Mouse (Mus musculus) regulatory T cell (primary cell): Measurements from ENCODE around the gene Nrxn3.

Source experiments
- in situ Hi-C: fragments of 300-600 bp; cut with MboI, MseI; formaldehyde crosslinking; loops from one replicate; pipeline ENCODE4 v1.15.1; 2025; ENCODE audit warnings: high pct_unique_total_duplicates

The Nrxn3 gene

DNA sequence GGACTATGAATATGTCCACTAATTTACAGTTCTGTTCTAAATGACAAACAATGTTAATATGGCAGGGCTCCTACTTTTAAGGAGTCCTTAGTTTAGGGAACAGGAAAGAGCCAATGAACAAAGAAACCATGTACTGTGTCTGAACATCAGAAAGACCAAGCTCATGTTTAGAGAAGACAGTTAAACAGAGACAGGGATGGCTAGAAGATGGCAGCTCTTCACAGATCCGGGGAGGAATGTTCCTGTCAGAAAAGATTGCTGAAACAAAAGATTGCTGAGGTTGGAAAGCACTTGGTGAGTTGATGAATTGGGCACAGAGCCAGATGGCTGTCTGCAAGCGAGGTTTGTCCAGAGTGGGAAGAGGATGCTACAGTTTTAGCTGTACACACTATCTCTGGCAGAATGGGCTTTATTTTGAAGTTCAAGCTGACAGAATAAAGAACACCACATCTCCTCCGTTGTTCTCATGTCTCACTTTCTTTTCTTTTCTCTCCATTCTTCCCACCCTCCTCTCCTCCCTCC, 978.3 kb downstream of the Nrxn3 start:
- in situ Hi-C loops: no loop called here

DNA sequence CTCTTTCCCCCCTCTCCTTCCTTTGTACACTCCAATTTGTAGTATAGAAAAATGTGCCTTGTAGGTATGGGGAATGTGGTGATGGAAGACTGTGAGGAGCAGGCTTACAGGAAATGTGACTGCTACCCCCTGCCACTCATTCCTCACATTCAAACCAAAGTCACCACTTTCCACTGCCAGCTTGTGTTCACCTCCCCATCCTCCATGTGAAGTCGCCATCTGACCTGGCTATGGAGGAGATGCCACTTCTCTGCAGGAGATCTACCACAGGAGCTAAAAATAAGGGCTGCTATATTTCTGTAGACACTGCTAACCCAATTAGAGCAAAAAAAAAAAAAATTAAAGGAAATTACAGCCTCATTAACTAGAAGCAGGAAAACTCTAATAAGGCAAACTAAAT, 980.3 kb downstream of the Nrxn3 start:
- in situ Hi-C loops: no loop called here

DNA sequence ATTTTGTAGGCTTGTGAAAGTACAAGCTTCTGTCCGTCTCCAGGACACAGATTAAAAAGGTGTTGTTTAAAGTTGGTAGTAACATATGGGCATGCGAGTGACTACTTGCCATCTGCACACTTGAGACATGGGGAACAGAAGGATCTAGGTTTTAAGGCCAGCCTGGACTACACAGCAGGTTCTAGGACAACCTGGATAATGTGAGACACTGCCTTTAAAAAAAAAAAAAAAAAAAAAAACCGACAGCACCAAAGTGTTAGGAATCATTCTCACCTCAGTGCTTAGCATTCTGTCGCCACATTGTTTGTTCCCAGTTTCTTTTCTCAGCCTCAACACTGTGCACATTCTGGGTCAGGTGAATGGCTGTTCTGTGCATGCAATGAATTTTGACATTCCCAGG, 985.2 kb downstream of the Nrxn3 start:
- in situ Hi-C loops: no loop called here

GRCm38 (mm10) chr12:89710459-89710858, 987.8 kb downstream of the Nrxn3 start:
- in situ Hi-C loops: no loop called here

DNA sequence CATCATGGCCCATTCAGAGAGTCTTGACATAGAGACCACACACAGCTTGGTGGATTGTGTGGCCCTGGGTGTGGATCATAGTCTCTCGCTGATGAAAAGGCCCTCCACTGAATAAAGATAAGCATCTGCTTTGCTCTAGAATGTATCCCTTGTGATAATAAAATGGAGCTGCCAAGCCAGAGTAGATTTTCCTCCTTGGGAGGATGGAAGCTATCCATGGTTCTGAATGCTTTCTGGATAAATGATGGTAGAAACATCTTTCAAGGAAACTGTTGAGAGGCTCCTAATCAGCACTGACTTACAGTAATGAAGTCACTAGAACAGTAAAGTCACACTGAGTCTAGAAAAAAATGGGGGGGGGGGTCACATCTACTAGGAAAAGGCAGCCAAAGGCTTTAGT, 989.1 kb downstream of the Nrxn3 start:
- in situ Hi-C loops: no loop called here

- in situ Hi-C loops: no loop called here
Observed at GRCm38 (mm10) chr12:89719194-89720080, 996.8 kb downstream of the Nrxn3 start.

GRCm38 (mm10) chr12:89720945-89721344, 998.3 kb downstream of the Nrxn3 start:
- in situ Hi-C loops: no loop called here

DNA sequence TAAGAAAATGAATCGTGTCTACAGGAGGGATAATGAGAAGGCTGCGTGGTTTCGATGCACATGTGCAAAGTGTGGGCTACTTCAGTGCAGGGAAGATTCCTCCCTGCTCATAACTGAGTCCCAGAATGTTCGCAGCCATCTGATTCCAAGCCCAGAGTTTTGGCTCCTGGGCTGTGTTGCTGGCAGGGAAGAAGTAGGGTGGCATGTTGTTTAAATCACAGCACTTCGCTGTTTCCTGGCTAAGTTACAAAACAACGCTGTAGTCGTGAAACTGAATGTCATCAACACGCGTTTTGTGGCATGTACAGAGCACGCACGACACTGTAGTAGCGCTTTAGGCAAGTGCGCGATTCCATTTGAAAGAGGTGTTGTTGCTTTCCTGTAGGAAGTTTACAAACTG, 999.8 kb downstream of the Nrxn3 start:
- in situ Hi-C loops: no loop called here

DNA sequence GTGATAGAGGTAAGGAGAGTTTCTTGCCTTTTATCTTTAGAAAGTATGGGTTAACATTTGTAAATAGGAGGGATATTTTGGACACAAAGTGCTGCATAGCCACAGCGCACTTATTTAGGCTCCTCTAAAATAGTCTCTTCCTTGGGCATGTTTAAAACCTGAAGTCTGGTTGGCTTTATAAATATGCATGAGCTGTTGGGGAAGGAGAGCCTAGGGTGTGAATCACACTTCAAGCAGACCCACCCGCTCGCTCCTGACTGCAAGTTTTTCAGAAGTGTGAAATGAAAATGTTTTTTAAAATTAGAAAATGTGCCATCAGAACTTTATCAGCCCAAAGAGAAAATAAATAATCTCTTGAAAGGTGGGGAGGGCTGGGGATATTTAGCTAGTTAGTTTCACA, 1001.4 kb downstream of the Nrxn3 start:
- in situ Hi-C loops: no loop called here

DNA sequence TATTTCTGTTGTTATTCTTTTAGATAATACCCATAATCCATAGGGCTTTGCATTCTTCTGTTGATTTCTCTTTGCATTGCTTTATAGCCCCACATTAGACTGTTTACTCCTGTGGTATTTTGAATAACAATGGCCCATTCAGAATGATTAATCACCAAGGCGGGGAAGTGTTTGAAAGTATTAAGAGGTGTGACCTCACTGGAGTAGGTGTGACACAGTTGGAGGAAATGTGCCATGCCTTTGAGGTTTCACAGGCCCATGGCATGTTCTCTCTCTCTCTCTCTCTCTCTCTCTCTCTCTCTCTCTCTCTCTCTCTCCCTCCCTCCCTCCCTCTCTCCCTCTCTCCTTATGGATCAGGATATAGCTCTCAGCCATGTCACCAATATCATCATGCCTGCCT, 1019.6 kb downstream of the Nrxn3 start:
- in situ Hi-C loops: no loop called here

GRCm38 (mm10) chr12:89742796-89743195, 1020.1 kb downstream of the Nrxn3 start:
- in situ Hi-C loops: no loop called here

- in situ Hi-C loops: no loop called here
Observed at GRCm38 (mm10) chr12:89764191-89765082, 1041.8 kb downstream of the Nrxn3 start.

- in situ Hi-C loops: no loop called here
Observed at GRCm38 (mm10) chr12:89765179-89765578, 1042.5 kb downstream of the Nrxn3 start.

DNA sequence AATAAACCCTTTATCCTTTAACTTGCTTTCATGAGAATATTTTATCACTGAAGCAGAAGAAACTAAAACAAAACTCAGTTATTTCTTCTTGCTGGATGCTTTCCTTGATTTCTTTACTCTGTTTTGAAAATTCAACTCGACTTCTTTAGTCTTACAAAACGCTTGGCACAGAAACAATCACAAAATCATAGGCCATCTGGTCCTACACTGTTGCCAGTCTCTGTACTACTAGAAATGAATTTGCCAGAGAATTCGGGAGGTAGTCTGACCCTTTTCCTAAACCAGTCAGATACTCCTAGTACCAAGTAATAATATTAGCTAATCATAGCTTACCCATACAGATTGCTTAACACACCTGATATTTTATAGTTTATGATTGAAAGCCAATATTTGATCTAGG, 1066.1 kb downstream of the Nrxn3 start:
- in situ Hi-C loops: no loop called here

DNA sequence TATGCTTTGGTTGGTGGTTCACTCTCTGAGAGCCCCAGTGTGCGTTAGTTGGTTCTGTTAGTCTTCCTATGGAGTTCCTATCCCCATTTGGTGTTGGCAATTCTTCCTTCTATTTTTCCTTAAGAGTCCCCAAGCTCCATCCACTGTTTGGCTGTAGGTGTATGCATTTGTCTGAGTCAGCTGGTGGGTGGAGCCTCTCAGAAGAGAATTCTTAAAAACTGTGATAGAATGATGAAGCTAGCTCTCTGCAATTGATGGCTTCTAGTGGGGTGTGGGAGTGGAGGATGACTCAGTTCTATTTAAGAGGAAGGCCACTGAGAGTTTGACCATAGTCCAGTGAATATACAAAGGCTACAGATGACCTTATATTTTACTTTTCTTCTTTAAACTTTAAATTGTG, 1067.3 kb downstream of the Nrxn3 start:
- in situ Hi-C loops: no loop called here

DNA sequence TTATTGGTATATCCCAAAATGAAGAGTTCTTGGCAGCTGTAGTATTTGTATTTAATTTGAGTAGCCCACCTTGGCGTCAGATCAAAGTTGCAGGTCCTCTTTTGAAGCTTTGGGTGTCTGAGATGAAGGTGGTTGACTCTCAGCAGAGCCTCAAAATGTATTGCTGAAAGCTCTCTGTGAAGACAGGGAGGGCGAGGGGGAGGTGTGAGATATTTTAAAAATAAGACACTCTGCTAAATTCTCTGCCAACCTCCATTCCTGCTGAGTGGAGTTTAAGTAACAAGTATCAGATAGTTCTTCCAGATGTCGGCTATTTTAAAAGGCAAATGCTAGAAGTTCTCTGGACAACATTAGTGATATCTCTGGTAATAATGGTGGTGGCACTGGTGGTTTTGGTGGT, 1069.2 kb downstream of the Nrxn3 start:
- in situ Hi-C loops: no loop called here

GRCm38 (mm10) chr12:89794741-89795140, 1072.1 kb downstream of the Nrxn3 start:
- in situ Hi-C loops: no loop called here

GRCm38 (mm10) chr12:89808217-89808616, 1085.5 kb downstream of the Nrxn3 start:
- in situ Hi-C loops: no loop called here

GRCm38 (mm10) chr12:89810146-89810545, 1087.5 kb downstream of the Nrxn3 start:
- in situ Hi-C loops: no loop called here

DNA sequence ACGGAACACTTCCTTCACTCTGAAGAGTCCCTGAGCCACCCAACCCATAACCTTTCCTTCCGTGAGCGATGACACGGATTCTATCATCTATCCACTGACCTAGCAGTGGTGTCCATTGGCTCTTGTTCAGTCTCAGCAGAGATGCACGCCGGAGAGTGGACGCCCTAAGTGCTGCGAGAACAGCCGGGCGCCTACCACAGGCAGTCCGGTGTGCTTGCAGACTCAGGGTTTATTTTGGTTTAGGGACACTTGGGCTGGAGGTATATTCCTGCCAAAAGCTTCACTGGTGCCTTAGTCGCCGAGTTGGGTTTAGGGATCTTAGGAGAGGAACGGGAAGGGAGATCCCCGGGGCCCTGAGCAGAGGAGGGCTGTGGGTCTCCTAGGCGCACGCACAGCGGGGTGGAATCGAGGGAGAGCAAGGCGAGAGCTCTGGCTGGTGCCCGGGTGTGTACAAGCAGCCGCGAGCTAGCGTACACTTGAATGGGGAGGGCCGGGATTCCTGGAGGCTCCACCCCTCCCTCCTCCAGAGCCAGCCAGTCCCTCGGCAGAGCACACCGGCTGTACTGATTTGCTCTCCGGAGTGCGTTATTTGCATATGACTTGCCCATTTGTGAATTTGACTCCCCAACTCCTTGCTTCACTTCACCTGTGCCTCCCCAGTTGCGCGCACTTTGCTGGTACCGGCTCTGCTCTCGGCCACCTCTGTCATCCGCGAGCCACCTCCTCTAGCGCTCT, 1089.3 kb downstream of the Nrxn3 start:
- in situ Hi-C loops: no loop called here

DNA sequence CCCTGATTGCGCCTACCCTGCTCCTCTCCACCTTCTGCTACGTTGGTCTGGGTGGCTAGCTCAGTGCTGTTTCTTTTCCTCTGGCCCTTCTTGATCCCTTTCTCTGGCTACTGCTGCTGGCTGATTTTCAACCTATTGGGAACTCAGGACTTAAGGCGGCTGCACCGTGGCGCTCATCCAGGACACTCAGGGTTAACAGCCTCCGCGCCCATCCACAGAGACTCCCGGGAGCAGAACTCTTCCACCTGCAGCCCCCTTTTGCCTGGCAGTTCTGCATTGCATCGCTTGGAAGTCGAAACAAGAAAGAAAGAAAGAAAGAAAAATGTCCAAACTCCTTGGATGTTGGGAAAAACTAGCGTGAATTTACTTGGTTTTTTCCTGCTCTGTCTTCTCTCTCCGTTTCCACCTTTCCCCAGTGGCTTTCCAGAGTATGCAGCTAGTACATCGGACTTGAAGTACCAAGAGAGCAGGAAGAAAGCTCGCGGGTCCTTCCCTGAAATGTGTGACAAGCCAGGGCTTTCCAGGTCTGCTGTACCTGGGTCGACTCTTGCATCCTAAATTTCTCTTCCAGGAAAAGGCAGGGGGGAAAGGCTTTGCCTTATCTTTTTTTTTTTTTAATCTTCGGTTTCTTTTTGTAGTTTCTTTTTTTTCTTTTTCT, 1090.0 kb downstream of the Nrxn3 start:
- in situ Hi-C loops: no loop called here
